Mouse (Mus musculus): Measurements from ENCODE around the gene Prr11. TPM values are rescaled to one million over a fixed set of nuclear protein-coding genes. Genes with fewer than 3 reads are reported as not detected.
A peak's percentile ranks its signal among the peaks of the same experiment; 100 is the strongest.

The Prr11 gene
- polyA plus RNA-seq, 1 experiment = 5.9 TPM

- DNase-seq = no peak
- H3K4me3 ChIP-seq (ENCODE audit: control insufficient read depth, insufficient read depth, low read length) = no peak overlapping the region
- no peaks in the 10 kb centered on the region for H3K27me3 ChIP-seq (ENCODE audit: control insufficient read depth, insufficient read depth, low read length)
- H3K27ac ChIP-seq (ENCODE audit: control insufficient read depth, insufficient read depth, low read length) = no peak overlapping the region
- WGBS = 93% methylated on average over 8 of the region's 8 CpGs
- H3K36me3 ChIP-seq (ENCODE audit: control insufficient read depth, insufficient read depth, low read length) = peaks cover 47% of the 10 kb centered on the region
- TF ChIP-seq CTCF (IDR thresholded peaks at IDR 0.05; ENCODE audit: borderline replicate concordance, control insufficient read depth, extremely low read depth, insufficient read depth, low read length, poor library complexity) (no peak), POLR2A (IDR thresholded peaks at IDR 0.05; ENCODE audit: control insufficient read depth, extremely low read depth, insufficient read depth, low read length, poor library complexity) (no peak)
- H3K4me1 ChIP-seq (replicated peaks; ENCODE audit: control insufficient read depth, insufficient read depth, low read length) = no peaks in the 10 kb centered on the region
Observed at GRCm38 (mm10) chr11:87121864-87122263, 13.4 kb upstream of the Prr11 start.

GRCm38 (mm10) chr11:87110172-87110909 is 1.8 kb upstream of the Prr11 start:
- WGBS = 7% methylated on average over 9 of the region's 9 CpGs

GRCm38 (mm10) chr11:87109519-87110171 is 1.1 kb upstream of the Prr11 start:
- H3K27me3 ChIP-seq (ENCODE audit: control insufficient read depth, insufficient read depth, low read length) = no peaks in the 10 kb centered on the region
- H3K27ac ChIP-seq (ENCODE audit: control insufficient read depth, insufficient read depth, low read length) = peak overlapping the region; percentile 75
- peaks cover 9% of the 10 kb centered on the region; the same call in 1 of the 2 replicates for H3K36me3 ChIP-seq (ENCODE audit: control insufficient read depth, insufficient read depth, low read length)
- under 1% methylated on average over 42 of the region's 42 CpGs for WGBS
- TF ChIP-seq POLR2A (IDR thresholded peaks at IDR 0.05; ENCODE audit: control insufficient read depth, extremely low read depth, insufficient read depth, low read length, poor library complexity) = no peak
- no peak for TF ChIP-seq CTCF (IDR thresholded peaks at IDR 0.05; ENCODE audit: borderline replicate concordance, control insufficient read depth, extremely low read depth, insufficient read depth, low read length, poor library complexity)
- 0 out of 2 replicates have a peak, but pooled peaks cover 2% of the 10 kb centered on the region for H3K4me1 ChIP-seq (replicated peaks; ENCODE audit: control insufficient read depth, insufficient read depth, low read length)
- peak; percentile 40 for DNase-seq
- H3K4me3 ChIP-seq (ENCODE audit: control insufficient read depth, insufficient read depth, low read length) = peak overlapping the region; percentile 69

More at GRCm38 (mm10) chr11:87110172-87110909, 1.8 kb upstream of the Prr11 start:
- no peak for TF ChIP-seq CTCF (IDR thresholded peaks at IDR 0.05; ENCODE audit: borderline replicate concordance, control insufficient read depth, extremely low read depth, insufficient read depth, low read length, poor library complexity)
- no peak for TF ChIP-seq POLR2A (IDR thresholded peaks at IDR 0.05; ENCODE audit: control insufficient read depth, extremely low read depth, insufficient read depth, low read length, poor library complexity)
- H3K27me3 ChIP-seq (ENCODE audit: control insufficient read depth, insufficient read depth, low read length) = no peaks in the 10 kb centered on the region
- H3K36me3 ChIP-seq (ENCODE audit: control insufficient read depth, insufficient read depth, low read length) = peaks cover 10% of the 10 kb centered on the region
- H3K4me1 ChIP-seq (replicated peaks; ENCODE audit: control insufficient read depth, insufficient read depth, low read length) = 0 out of 2 replicates have a peak, but pooled peaks cover 2% of the 10 kb centered on the region
- DNase-seq = no peak
- no peak overlapping the region; the same call in 1 of the 2 replicates for H3K27ac ChIP-seq (ENCODE audit: control insufficient read depth, insufficient read depth, low read length)
- peak overlapping the region; percentile 69 for H3K4me3 ChIP-seq (ENCODE audit: control insufficient read depth, insufficient read depth, low read length)

GRCm38 (mm10) chr11:87108755-87109518 is 429 bp upstream of the Prr11 start, which contains the start of gene Ska2:
Ska2 (plus strand) TSS chr11:87109234.
- under 1% methylated on average over 40 of the region's 40 CpGs for WGBS
- 0 out of 2 replicates have a peak, but pooled peaks cover 2% of the 10 kb centered on the region for H3K4me1 ChIP-seq (replicated peaks; ENCODE audit: control insufficient read depth, insufficient read depth, low read length)
- TF ChIP-seq CTCF (IDR thresholded peaks at IDR 0.05; ENCODE audit: borderline replicate concordance, control insufficient read depth, extremely low read depth, insufficient read depth, low read length, poor library complexity) (0 out of 2 replicates have a peak, but pooled peaks have one; percentile 35), POLR2A (IDR thresholded peaks at IDR 0.05; ENCODE audit: control insufficient read depth, extremely low read depth, insufficient read depth, low read length, poor library complexity) (0 out of 2 replicates have a peak, but pooled peaks have one; percentile 18)
- DNase-seq = peak; percentile 96
- H3K27ac ChIP-seq (ENCODE audit: control insufficient read depth, insufficient read depth, low read length) = peak within 1 kb of the TSS; percentile 75
- no peaks in the 10 kb centered on the region for H3K27me3 ChIP-seq (ENCODE audit: control insufficient read depth, insufficient read depth, low read length)
- peak within 1 kb of the TSS; percentile 69 for H3K4me3 ChIP-seq (ENCODE audit: control insufficient read depth, insufficient read depth, low read length)
- peaks cover 7% of the 10 kb centered on the region; the same call in 1 of the 2 replicates for H3K36me3 ChIP-seq (ENCODE audit: control insufficient read depth, insufficient read depth, low read length)

- H3K4me3 ChIP-seq (ENCODE audit: control insufficient read depth, insufficient read depth, low read length) = no peak overlapping the region
- H3K27me3 ChIP-seq (ENCODE audit: control insufficient read depth, insufficient read depth, low read length) = no peaks in the 10 kb centered on the region
- H3K27ac ChIP-seq (ENCODE audit: control insufficient read depth, insufficient read depth, low read length) = no peak overlapping the region
- TF ChIP-seq POLR2A (IDR thresholded peaks at IDR 0.05; ENCODE audit: control insufficient read depth, extremely low read depth, insufficient read depth, low read length, poor library complexity) (no peak), CTCF (IDR thresholded peaks at IDR 0.05; ENCODE audit: borderline replicate concordance, control insufficient read depth, extremely low read depth, insufficient read depth, low read length, poor library complexity) (no peak)
- no peak for DNase-seq
- peaks cover 13% of the 10 kb centered on the region for H3K4me1 ChIP-seq (replicated peaks; ENCODE audit: control insufficient read depth, insufficient read depth, low read length)
- 42% methylated on average over 2 of the region's 2 CpGs for WGBS
- H3K36me3 ChIP-seq (ENCODE audit: control insufficient read depth, insufficient read depth, low read length) = peaks cover 8% of the 10 kb centered on the region; the same call in 1 of the 2 replicates
Observed at GRCm38 (mm10) chr11:87087142-87087541, 21.4 kb downstream of the Prr11 start.
